Mouse (Mus musculus) ES-Bruce4 (cell line): Measurements from ENCODE around the gene Piwil4.

Experiments
- CTCF ChIP-seq: IDR thresholded peaks from one replicate; pipeline ENCODE4 v1.8.1; 2011; ENCODE audit warnings: low read depth, low read length
- EP300 ChIP-seq: IDR thresholded peaks from 2 replicates; pipeline ENCODE4 v1.6.1; 2011; ENCODE audit warnings: low read depth, low read length; ENCODE audit not compliant: insufficient read depth
- POLR2A ChIP-seq: IDR thresholded peaks from one replicate; pipeline ENCODE4 v1.8.1; 2011; ENCODE audit warnings: low read length; ENCODE audit not compliant: insufficient read depth

DNA sequence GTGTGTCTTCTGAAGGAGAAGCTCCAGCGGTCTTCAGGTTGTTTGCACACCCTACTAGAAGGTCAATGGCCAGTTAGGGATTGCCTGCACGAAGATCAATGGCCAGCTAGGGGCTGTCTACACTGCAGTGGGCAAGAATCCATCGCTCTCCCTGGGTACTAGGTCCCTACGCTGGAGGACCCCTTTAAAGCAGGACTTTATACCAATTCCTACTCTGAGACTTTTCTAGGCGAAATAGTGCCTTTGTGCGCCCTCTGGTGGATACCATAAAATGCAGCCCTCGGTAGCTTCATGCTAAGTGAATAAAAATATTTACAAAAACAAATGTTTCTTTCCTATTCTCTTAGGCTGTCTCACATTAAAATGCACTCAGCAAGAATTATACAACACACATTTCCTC lies 24.2 kb upstream of the Piwil4 start:
- TF ChIP-seq POLR2A (no peak), EP300 (no peak), CTCF (no peak)
